Mouse (Mus musculus): ENCODE measurements around the gene Usf1. TPM values are rescaled to one million over a fixed set of nuclear protein-coding genes. Genes with fewer than 3 reads are reported as not detected.

Gene Usf1
- polyA plus RNA-seq, 1 experiment from 2014 or later: 205 TPM

DNA sequence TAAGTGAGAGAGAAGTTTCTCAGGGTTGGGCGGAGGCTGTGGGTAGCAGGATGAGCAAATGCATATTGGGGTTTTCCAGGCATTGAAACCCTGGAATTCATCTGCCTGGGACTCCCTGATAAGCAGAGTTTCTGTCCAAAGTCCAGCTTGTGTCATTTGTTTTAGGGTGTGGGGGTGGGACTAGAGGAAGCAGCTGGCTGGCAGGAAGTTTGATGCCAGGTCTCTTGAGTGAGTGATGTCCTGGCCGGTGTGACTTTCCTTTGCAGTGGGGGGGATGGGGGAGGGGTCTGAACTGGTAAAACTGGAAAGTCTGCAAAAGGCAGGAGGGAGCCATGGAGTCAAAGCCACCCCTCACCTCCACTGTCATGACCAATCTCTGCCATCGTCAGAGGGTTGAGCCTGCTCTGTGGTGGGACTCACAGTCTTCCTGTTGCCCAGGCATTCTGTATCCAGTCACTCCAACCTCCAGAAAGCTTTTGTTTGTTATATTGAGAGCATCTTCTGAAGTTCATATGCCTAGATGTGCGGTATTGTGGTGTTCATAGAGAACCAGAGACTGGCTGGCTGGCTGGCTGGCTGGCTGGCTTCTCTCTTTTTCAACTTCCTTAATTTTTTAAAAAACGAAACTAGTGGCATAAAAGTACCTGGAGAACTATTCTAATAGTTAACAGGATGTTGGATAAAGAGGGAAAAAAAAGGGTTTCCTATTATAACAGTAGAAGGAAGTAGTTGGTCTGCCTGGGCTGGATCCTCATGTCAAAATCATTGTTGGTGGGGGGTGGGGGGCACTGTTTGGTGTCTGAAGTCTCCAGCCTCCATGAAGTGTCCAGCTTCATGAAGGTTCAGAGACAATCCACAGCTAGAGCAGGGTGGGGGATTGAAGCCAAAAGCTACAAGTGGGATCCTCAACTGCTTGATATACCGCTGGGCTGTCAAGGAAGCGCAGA lies 30.6 kb downstream of the Usf1 start:
- H3K4me1 ChIP-seq: peaks cover 9% of the 10 kb centered on the region
- H3K36me3 ChIP-seq (replicated peaks): no peaks in the 10 kb centered on the region
- no peak overlapping the region for H3K4me3 ChIP-seq
- no peak overlapping the region for H3K4me2 ChIP-seq
- peaks cover 32% of the 10 kb centered on the region for H3K27me3 ChIP-seq (replicated peaks)
- WGBS: 65% methylated on average over 7 of the region's 7 CpGs
- no peak overlapping the region for H3K27ac ChIP-seq
- no peak for ATAC-seq (replicated peaks)
- no peak overlapping the region for H3K9ac ChIP-seq
- 0 out of 2 replicates have a peak, but pooled peaks cover 3% of the 10 kb centered on the region for H3K9me3 ChIP-seq

- 50% methylated on average over 8 of the region's 8 CpGs for WGBS
- no peak overlapping the region for H3K27ac ChIP-seq
- H3K9ac ChIP-seq: no peak overlapping the region
- ATAC-seq (replicated peaks): no peak
- H3K4me2 ChIP-seq: no peak overlapping the region
- peaks cover 26% of the 10 kb centered on the region for H3K27me3 ChIP-seq (replicated peaks)
- no peaks in the 10 kb centered on the region for H3K36me3 ChIP-seq (replicated peaks)
- 0 out of 2 replicates have a peak, but pooled peaks cover 3% of the 10 kb centered on the region for H3K9me3 ChIP-seq
- peaks cover 5% of the 10 kb centered on the region for H3K4me1 ChIP-seq
- H3K4me3 ChIP-seq: no peak overlapping the region
These were observed 31.3 kb downstream of the Usf1 start for GRCm38 (mm10) chr1:171442413-171442760.

GRCm38 (mm10) chr1:171445050-171445449 lies 33.9 kb downstream of the Usf1 start:
- H3K4me3 ChIP-seq: no peak overlapping the region
- no peak for ATAC-seq (replicated peaks)
- no peak overlapping the region for H3K4me2 ChIP-seq
- H3K27me3 ChIP-seq (replicated peaks): no peaks in the 10 kb centered on the region
- 0 out of 2 replicates have a peak, but pooled peaks cover 3% of the 10 kb centered on the region for H3K9me3 ChIP-seq
- WGBS: 92% methylated on average over 5 of the region's 5 CpGs
- H3K9ac ChIP-seq: no peak overlapping the region
- no peaks in the 10 kb centered on the region for H3K36me3 ChIP-seq (replicated peaks)
- H3K4me1 ChIP-seq: no peaks in the 10 kb centered on the region
- H3K27ac ChIP-seq: no peak overlapping the region

DNA sequence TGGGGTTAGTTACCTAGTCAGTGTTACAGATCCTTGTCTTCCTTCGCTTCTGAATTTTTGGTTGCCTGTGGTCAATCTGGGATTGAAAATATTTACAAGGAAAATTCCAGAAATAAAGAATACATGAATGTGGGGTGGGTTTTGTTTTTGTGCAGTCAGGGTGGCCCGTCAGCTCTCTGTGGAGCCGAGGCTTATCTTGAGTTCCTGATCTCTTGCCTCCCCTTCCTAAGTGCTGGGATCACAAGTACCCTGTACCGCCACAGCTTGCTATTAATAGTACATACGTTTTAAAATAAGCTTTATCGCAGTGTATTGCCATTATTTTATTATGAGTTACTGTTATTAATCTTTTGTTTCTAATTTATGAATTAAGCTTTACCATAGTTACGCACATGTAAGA lies 35.7 kb downstream of the Usf1 start:
- no peak overlapping the region for H3K4me2 ChIP-seq
- no peaks in the 10 kb centered on the region for H3K27me3 ChIP-seq (replicated peaks)
- 0 out of 2 replicates have a peak, but pooled peaks cover 3% of the 10 kb centered on the region for H3K9me3 ChIP-seq
- H3K4me1 ChIP-seq: no peaks in the 10 kb centered on the region
- no peak overlapping the region for H3K4me3 ChIP-seq
- no peak for ATAC-seq (replicated peaks)
- no peak overlapping the region for H3K9ac ChIP-seq
- no peak overlapping the region for H3K27ac ChIP-seq
- no peaks in the 10 kb centered on the region for H3K36me3 ChIP-seq (replicated peaks)
- 82% methylated on average over 7 of the region's 7 CpGs for whole genome bisulfite sequencing

- Histone ChIP-seq H3K27ac (no peak overlapping the region), H3K4me2 (no peak overlapping the region), H3K9me3 (0 out of 2 replicates have a peak, but pooled peaks cover 3% of the 10 kb centered on the region), H3K36me3 (replicated peaks) (no peaks in the 10 kb centered on the region), H3K4me3 (no peak overlapping the region), H3K4me1 (no peaks in the 10 kb centered on the region), H3K27me3 (replicated peaks) (no peaks in the 10 kb centered on the region), H3K9ac (no peak overlapping the region)
- no peak for ATAC-seq (replicated peaks)
- whole genome bisulfite sequencing: 81% methylated on average over 10 of the region's 10 CpGs
These were observed 36.6 kb downstream of the Usf1 start for GRCm38 (mm10) chr1:171447692-171448091.

- Histone ChIP-seq H3K27ac (no peak overlapping the region), H3K27me3 (replicated peaks) (no peaks in the 10 kb centered on the region), H3K4me3 (no peak overlapping the region), H3K9me3 (no peaks in the 10 kb centered on the region), H3K4me1 (no peaks in the 10 kb centered on the region), H3K9ac (no peak overlapping the region), H3K4me2 (no peak overlapping the region), H3K36me3 (replicated peaks) (no peaks in the 10 kb centered on the region)
- ATAC-seq (replicated peaks): no peak
- 89% methylated on average over 11 of the region's 11 CpGs for WGBS
These were observed 38.9 kb downstream of the Usf1 start for GRCm38 (mm10) chr1:171450062-171450461.

GRCm38 (mm10) chr1:171451001-171451400 lies 39.9 kb downstream of the Usf1 start:
- Histone ChIP-seq H3K9ac (no peak overlapping the region), H3K4me3 (no peak overlapping the region), H3K4me2 (no peak overlapping the region), H3K36me3 (replicated peaks) (no peaks in the 10 kb centered on the region), H3K27me3 (replicated peaks) (no peaks in the 10 kb centered on the region), H3K27ac (no peak overlapping the region), H3K4me1 (no peaks in the 10 kb centered on the region), H3K9me3 (no peaks in the 10 kb centered on the region)
- 84% methylated on average over 10 of the region's 10 CpGs for WGBS
- ATAC-seq (replicated peaks): no peak

- Histone ChIP-seq H3K4me2 (no peak overlapping the region), H3K27ac (no peak overlapping the region), H3K9me3 (no peaks in the 10 kb centered on the region), H3K27me3 (replicated peaks) (no peaks in the 10 kb centered on the region), H3K4me3 (no peak overlapping the region), H3K9ac (no peak overlapping the region), H3K36me3 (replicated peaks) (no peaks in the 10 kb centered on the region), H3K4me1 (no peaks in the 10 kb centered on the region)
- no peak for ATAC-seq (replicated peaks)
- WGBS: 81% methylated on average over 5 of the region's 5 CpGs
These were observed 41.4 kb downstream of the Usf1 start for GRCm38 (mm10) chr1:171452522-171452921.

GRCm38 (mm10) chr1:171452923-171453322 lies 41.8 kb downstream of the Usf1 start:
- no peaks in the 10 kb centered on the region for H3K27me3 ChIP-seq (replicated peaks)
- no peak overlapping the region for H3K9ac ChIP-seq
- H3K4me3 ChIP-seq: no peak overlapping the region
- H3K4me2 ChIP-seq: no peak overlapping the region
- no peaks in the 10 kb centered on the region for H3K9me3 ChIP-seq
- no peak overlapping the region for H3K27ac ChIP-seq
- no peak for ATAC-seq (replicated peaks)
- WGBS: 81% methylated on average over 5 of the region's 5 CpGs
- no peaks in the 10 kb centered on the region for H3K36me3 ChIP-seq (replicated peaks)
- no peaks in the 10 kb centered on the region for H3K4me1 ChIP-seq

DNA sequence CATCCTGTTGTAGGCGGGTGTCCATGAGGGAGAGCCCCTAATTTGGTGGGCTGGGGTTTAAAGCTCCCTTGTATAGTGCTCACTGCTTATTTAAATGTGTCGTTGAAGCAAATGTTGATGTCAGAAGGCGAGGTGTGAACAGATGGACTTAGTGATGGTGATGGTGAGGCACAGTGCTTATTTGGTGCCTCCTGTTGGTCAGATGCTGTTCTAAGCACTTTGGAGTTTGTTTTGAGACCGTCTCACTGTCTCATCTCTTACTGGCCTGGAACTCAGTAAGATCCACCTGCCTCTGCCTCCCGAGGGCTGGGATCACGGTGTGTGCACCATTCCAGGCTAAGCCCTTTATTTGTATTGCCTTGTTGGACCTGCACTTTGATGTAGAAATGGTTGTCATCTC lies 43.8 kb downstream of the Usf1 start:
- H3K27me3 ChIP-seq (replicated peaks): no peaks in the 10 kb centered on the region
- no peak overlapping the region for H3K27ac ChIP-seq
- no peak overlapping the region for H3K9ac ChIP-seq
- no peak overlapping the region for H3K4me2 ChIP-seq
- WGBS: 86% methylated on average over 6 of the region's 6 CpGs
- no peaks in the 10 kb centered on the region for H3K36me3 ChIP-seq (replicated peaks)
- H3K9me3 ChIP-seq: no peaks in the 10 kb centered on the region
- H3K4me1 ChIP-seq: peaks cover 4% of the 10 kb centered on the region; the same call in 1 of the 2 replicates
- no peak for ATAC-seq (replicated peaks)
- no peak overlapping the region for H3K4me3 ChIP-seq

GRCm38 (mm10) chr1:171457568-171457967 lies 46.5 kb downstream of the Usf1 start:
- no peak overlapping the region for H3K4me3 ChIP-seq
- no peak overlapping the region for H3K4me2 ChIP-seq
- peaks cover 6% of the 10 kb centered on the region; the same call in 1 of the 2 replicates for H3K4me1 ChIP-seq
- H3K9me3 ChIP-seq: no peaks in the 10 kb centered on the region
- no peak for ATAC-seq (replicated peaks)
- no peaks in the 10 kb centered on the region for H3K36me3 ChIP-seq (replicated peaks)
- no peak overlapping the region for H3K27ac ChIP-seq
- no peaks in the 10 kb centered on the region for H3K27me3 ChIP-seq (replicated peaks)
- no peak overlapping the region for H3K9ac ChIP-seq
- WGBS: 98% methylated on average over 1 of the region's 1 CpGs

- no peaks in the 10 kb centered on the region for H3K27me3 ChIP-seq (replicated peaks)
- H3K36me3 ChIP-seq (replicated peaks): no peaks in the 10 kb centered on the region
- ATAC-seq (replicated peaks): no peak
- no peaks in the 10 kb centered on the region for H3K9me3 ChIP-seq
- peaks cover 6% of the 10 kb centered on the region; the same call in 1 of the 2 replicates for H3K4me1 ChIP-seq
- no peak overlapping the region for H3K4me3 ChIP-seq
- H3K4me2 ChIP-seq: 0 out of 2 replicates have a peak overlapping the region, but pooled peaks have one; percentile 9
- no peak overlapping the region for H3K9ac ChIP-seq
- 53% methylated on average over 5 of the region's 5 CpGs for WGBS
- no peak overlapping the region for H3K27ac ChIP-seq
These were observed 48.7 kb downstream of the Usf1 start for GRCm38 (mm10) chr1:171459791-171460190.

Data from midbrain, embryonic 15.5 days (tissue).